In genomic region chr12:99260171-99260570, GRCm38 (mm10) we compare ENCODE assay signal across 16 mouse cellular contexts.
DNase-seq lines count a peak whose midpoint lies in the region; ATAC-seq and TF ChIP-seq lines count a peak whose summit lies in the region.
"Had no signal": no experiment of that assay in that cellular context is flagged by ENCODE, and none has a peak within 500 bp of the region (broad histone marks: within the 10 kb centered on the region; RNA-seq: fewer than 3 reads in every experiment).

No protein-coding gene starts in this region.

- H3K9me3 ChIP-seq in heart, embryonic 16.5 days (replicated peaks; ENCODE audit: control insufficient read depth, low read length): no peaks in the 10 kb centered on the region
- H3K9me3 ChIP-seq: neural tube, embryonic 12.5 days had no signal

- no peak overlapping the region for H3K4me2 ChIP-seq in heart, embryonic 16.5 days (ENCODE audit: low read depth, low read length)
- H3K4me2 ChIP-seq: neural tube, embryonic 12.5 days had no signal

- no peaks in the 10 kb centered on the region for H3K27me3 ChIP-seq in heart, embryonic 16.5 days (ENCODE audit: control insufficient read depth, insufficient read depth, low read length)
- no peaks in the 10 kb centered on the region for H3K27me3 ChIP-seq in heart, adult 2 months (ENCODE audit: control insufficient read depth, insufficient read depth, low read length)
- H3K27me3 ChIP-seq: neural tube, embryonic 12.5 days had no signal

- no peak for ATAC-seq in heart, embryonic 16.5 days (replicated peaks; ENCODE audit: extremely low read depth, insufficient read depth, low FRiP score)
- ATAC-seq: CD4-positive, CD25-positive, alpha-beta regulatory T cell, adult 4 months had no signal

- no peak overlapping the region for H3K4me3 ChIP-seq in heart, embryonic 16.5 days (ENCODE audit: low read length)
- H3K4me3 ChIP-seq in heart, adult 2 months: no peak overlapping the region
- H3K4me3 ChIP-seq: erythroblast, embryonic 14.5 days; layer of hippocampus, adult 2 months; neural tube, embryonic 12.5 days had no signal

- H3K4me1 ChIP-seq in heart, embryonic 16.5 days (ENCODE audit: control insufficient read depth, insufficient read depth, low read length): peaks cover 50% of the 10 kb centered on the region
- H3K4me1 ChIP-seq in heart, adult 2 months (ENCODE audit: control insufficient read depth, insufficient read depth, low read length): peaks cover 26% of the 10 kb centered on the region

- H3K79me2 ChIP-seq in heart, adult 2 months (replicated peaks; ENCODE audit: control insufficient read depth, insufficient read depth, low read length): peaks cover 4% of the 10 kb centered on the region; the same call in 1 of the 2 replicates

- H3K36me3 ChIP-seq in heart, embryonic 16.5 days (ENCODE audit: control insufficient read depth, insufficient read depth): no peaks in the 10 kb centered on the region
- H3K36me3 ChIP-seq in heart, adult 2 months (ENCODE audit: control insufficient read depth, insufficient read depth, low read length): peaks cover 2% of the 10 kb centered on the region
- H3K36me3 ChIP-seq: neural tube, embryonic 12.5 days had no signal

- no peak for DNase-seq in heart, adult 2 months
- DNase-seq in spleen, postnatal 36 days (ENCODE audit: low spot score in 2 of 2): peak; percentile 25 to 29
- DNase-seq in spleen, postnatal 10 days (ENCODE audit: low spot score in 2 of 2): no peak
- peak; percentile 58 for DNase-seq in fibroblast of lung, adult 2 months (ENCODE audit: low read depth)
- no peak for DNase-seq in right cerebral cortex, adult 2 months (ENCODE audit: low spot score in 2 of 2)
- no peak for DNase-seq in ovary, adult 18-20 months (ENCODE audit: low spot score)
- DNase-seq: adrenal gland, adult 2 months; cerebellum, adult 18-20 months; heart, postnatal 36 days; spleen, adult 18-20 months; thymus, adult 2 months had no signal

- intact Hi-C loops in heart, adult 2 months (cut with DNase I): loop anchor here (5.0 kb wide), 1 partner anchor 43 kb away; no protein-coding TSS in a partner anchor

- WGBS in heart, embryonic 16.5 days: 63% methylated on average over 10 of the region's 10 CpGs
- 67% methylated on average over 10 of the region's 10 CpGs for whole genome bisulfite sequencing in heart, adult 2 months

- no peak for TF ChIP-seq EP300 in heart, adult 2 months (IDR thresholded peaks at IDR 0.05; ENCODE audit: insufficient read depth, low read depth, low read length)

- H3K27ac ChIP-seq in heart, embryonic 16.5 days (ENCODE audit: low read length): peak overlapping the region; percentile 29; the same call in 1 of the 2 replicates
- no peak overlapping the region for H3K27ac ChIP-seq in heart, adult 2 months
- H3K27ac ChIP-seq: layer of hippocampus, adult 2 months; neural tube, embryonic 12.5 days had no signal

- no peak for TF ChIP-seq POLR2A in heart, adult 2 months (IDR thresholded peaks at IDR 0.05; ENCODE audit: insufficient read depth, low read depth, low read length)

- no peak for TF ChIP-seq CTCF in heart, adult 2 months (IDR thresholded peaks at IDR 0.05)

- H3K9ac ChIP-seq in heart, embryonic 16.5 days (ENCODE audit: low read length): no peak overlapping the region
- H3K9ac ChIP-seq in heart, adult 2 months (ENCODE audit: low read depth, low read length): no peak overlapping the region
- H3K9ac ChIP-seq: neural tube, embryonic 12.5 days had no signal

Comparison
In these comparisons a context has a peak if more than half of its experiments do, and no peak if none do; other contexts are left out.
1. DNase-seq: peak in spleen, postnatal 36 days (2 of 2) and fibroblast of lung, adult 2 months (single experiment); none in heart, adult 2 months (0 of 2), spleen, postnatal 10 days (0 of 2), right cerebral cortex, adult 2 months (0 of 2) and ovary, adult 18-20 months (single experiment).